Mouse (Mus musculus) heart, adult 2 months (tissue): Measurements from ENCODE around the gene Smpd2. TPM values are rescaled to one million over a fixed set of nuclear protein-coding genes. Genes with fewer than 3 reads are reported as not detected.

Experiments used
- DNase-seq, 2 experiments: peaks; one replicate each; pipeline ENCODE4 v3.0.0; 2021
- H3K27ac ChIP-seq: fragments of 200-600 bp; 2 replicates; pipeline ENCODE4 v1.8.1; 2022
- H3K27me3 ChIP-seq: fragments of 200-500 bp; 2 replicates; pipeline ENCODE4 v1.6.1; 2012; ENCODE audit warnings: mild to moderate bottlenecking, low read length, inconsistent platforms, mixed read lengths; ENCODE audit not compliant: control insufficient read depth, insufficient read depth
- H3K36me3 ChIP-seq: fragments of 200-500 bp; 2 replicates; pipeline ENCODE4 v1.6.1; 2012; ENCODE audit warnings: low read length, inconsistent platforms; ENCODE audit not compliant: control insufficient read depth, insufficient read depth
- H3K4me1 ChIP-seq: fragments of 200-500 bp; 2 replicates; pipeline ENCODE4 v1.6.1; 2011; ENCODE audit warnings: low read length; ENCODE audit not compliant: control insufficient read depth, insufficient read depth
- H3K4me3 ChIP-seq: fragments of 200-600 bp; 2 replicates; pipeline ENCODE4 v1.8.1; 2022
- H3K79me2 ChIP-seq: fragments of 200-500 bp; replicated peaks from 2 replicates; pipeline ENCODE4 v1.6.1; 2012; ENCODE audit warnings: mild to moderate bottlenecking, inconsistent platforms, low read length, moderate library complexity, mixed read lengths; ENCODE audit not compliant: control insufficient read depth, insufficient read depth
- H3K9ac ChIP-seq: fragments of 200-500 bp; 2 replicates; pipeline ENCODE4 v1.6.1; 2012; ENCODE audit warnings: low read depth, mild to moderate bottlenecking, control low read depth, inconsistent platforms, low read length, mixed read lengths
- CTCF ChIP-seq: fragments of 200-600 bp; IDR thresholded peaks from 2 replicates; pipeline ENCODE4 v1.8.1; 2022; ENCODE audit warnings: antibody characterized with exemption, mild to moderate bottlenecking, moderate library complexity
- EP300 ChIP-seq: fragments of 200-500 bp; IDR thresholded peaks from 2 replicates; pipeline ENCODE4 v1.6.1; 2011; ENCODE audit warnings: low read depth, low read length, control low read depth; ENCODE audit not compliant: insufficient read depth
- POLR2A ChIP-seq: fragments of 200-500 bp; IDR thresholded peaks from 2 replicates; pipeline ENCODE4 v1.6.1; 2011; ENCODE audit warnings: mild to moderate bottlenecking, low read depth, low read length, control low read depth; ENCODE audit not compliant: insufficient read depth
- WGBS: fragments of 180-500 bp; shearing (Covaris S2); methylation state at CpG from one replicate; pipeline ENCODE4 v1.1.7; 2018; 5-methylcytosine and 5-hydroxymethylcytosine counted together
- intact Hi-C: fragments of 180-260 bp; cut with DNase I; formaldehyde crosslinking; loops from one replicate; pipeline ENCODE4 v1.15.1; 2025
- polyA plus RNA-seq: library from polyadenylated mRNA; depleted of rRNA; stranded (reverse); fragments of >200 nt; gene quantifications from 2 replicates; pipeline ENCODE4 v1.2.3, GENCODE M21; 2012
- total RNA-seq, 2 experiments: library from RNA; stranded (reverse); gene quantifications; 2 replicates each; pipeline ENCODE4 v1.2.3; 2021

The Smpd2 gene
- total and polyA plus RNA-seq, 3 experiments: 31.8 to 60.8 (median 36.2) TPM

GRCm38 (mm10) chr10:41472962-41473481 is 17.1 kb downstream of the Smpd2 start:
- Histone ChIP-seq H3K36me3 (peaks cover 4% of the 10 kb centered on the region; the same call in 1 of the 2 replicates), H3K9ac (no peak overlapping the region), H3K4me1 (peaks cover 15% of the 10 kb centered on the region), H3K27ac (no peak overlapping the region), H3K79me2 (no peaks in the 10 kb centered on the region), H3K4me3 (no peak overlapping the region), H3K27me3 (no peaks in the 10 kb centered on the region)
- intact Hi-C loops: no loop called here
- no peak for TF ChIP-seq EP300
- no peak for TF ChIP-seq CTCF
- no peak for TF ChIP-seq POLR2A
- 75% methylated on average over 5 of the region's 5 CpGs for WGBS
- DNase-seq: no peak

GRCm38 (mm10) chr10:41472534-41472933 is 17.6 kb downstream of the Smpd2 start:
- no peak overlapping the region for H3K27ac ChIP-seq
- TF ChIP-seq POLR2A: no peak
- TF ChIP-seq CTCF: no peak
- TF ChIP-seq EP300: no peak
- H3K4me3 ChIP-seq: no peak overlapping the region
- H3K9ac ChIP-seq: no peak overlapping the region
- H3K36me3 ChIP-seq: peaks cover 4% of the 10 kb centered on the region; the same call in 1 of the 2 replicates
- no peaks in the 10 kb centered on the region for H3K27me3 ChIP-seq
- intact Hi-C loops: no loop called here
- H3K4me1 ChIP-seq: peaks cover 15% of the 10 kb centered on the region
- no peak for DNase-seq
- no peaks in the 10 kb centered on the region for H3K79me2 ChIP-seq

- no peaks in the 10 kb centered on the region for H3K79me2 ChIP-seq
- DNase-seq: no peak
- H3K36me3 ChIP-seq: peaks cover 4% of the 10 kb centered on the region; the same call in 1 of the 2 replicates
- TF ChIP-seq POLR2A: no peak
- TF ChIP-seq EP300: no peak
- no peak for TF ChIP-seq CTCF
- H3K27me3 ChIP-seq: no peaks in the 10 kb centered on the region
- intact Hi-C loops: no loop called here
- H3K4me1 ChIP-seq: peaks cover 11% of the 10 kb centered on the region
- 78% methylated on average over 3 of the region's 3 CpGs for WGBS
- no peak overlapping the region for H3K4me3 ChIP-seq
- H3K9ac ChIP-seq: no peak overlapping the region
- no peak overlapping the region for H3K27ac ChIP-seq
These were observed 19.5 kb downstream of the Smpd2 start for GRCm38 (mm10) chr10:41470693-41471092.

- Histone ChIP-seq H3K36me3 (no peaks in the 10 kb centered on the region), H3K27me3 (no peaks in the 10 kb centered on the region), H3K9ac (no peak overlapping the region), H3K4me1 (no peaks in the 10 kb centered on the region), H3K4me3 (no peak overlapping the region), H3K27ac (no peak overlapping the region), H3K79me2 (no peaks in the 10 kb centered on the region)
- 83% methylated on average over 6 of the region's 6 CpGs for WGBS
- TF ChIP-seq CTCF (no peak), POLR2A (no peak), EP300 (no peak)
- intact Hi-C loops: no loop called here
- no peak for DNase-seq
These were observed 22.8 kb downstream of the Smpd2 start for GRCm38 (mm10) chr10:41467325-41467724.

GRCm38 (mm10) chr10:41464401-41464955 is 25.7 kb downstream of the Smpd2 start:
- TF ChIP-seq CTCF (no peak), POLR2A (no peak), EP300 (no peak)
- no peaks in the 10 kb centered on the region for H3K36me3 ChIP-seq

GRCm38 (mm10) chr10:41461057-41461722 is 29.0 kb downstream of the Smpd2 start:
- intact Hi-C loops: no loop called here
- H3K27ac ChIP-seq: no peak overlapping the region
- no peaks in the 10 kb centered on the region for H3K36me3 ChIP-seq
- H3K9ac ChIP-seq: no peak overlapping the region
- TF ChIP-seq CTCF: no peak
- no peak for TF ChIP-seq POLR2A
- no peak for TF ChIP-seq EP300
- DNase-seq: no peak
- H3K4me3 ChIP-seq: no peak overlapping the region
- H3K27me3 ChIP-seq: no peaks in the 10 kb centered on the region
- H3K79me2 ChIP-seq: no peaks in the 10 kb centered on the region
- H3K4me1 ChIP-seq: no peaks in the 10 kb centered on the region; the same call in none of the 2 replicates
- 85% methylated on average over 3 of the region's 3 CpGs for WGBS

More at GRCm38 (mm10) chr10:41464401-41464955, 25.7 kb downstream of the Smpd2 start:
- no peaks in the 10 kb centered on the region; the same call in none of the 2 replicates for H3K4me1 ChIP-seq
- H3K27ac ChIP-seq: no peak overlapping the region
- no peaks in the 10 kb centered on the region for H3K79me2 ChIP-seq
- intact Hi-C loops: no loop called here
- DNase-seq: no peak
- no peak overlapping the region for H3K9ac ChIP-seq
- WGBS: 74% methylated on average over 15 of the region's 15 CpGs
- H3K4me3 ChIP-seq: no peak overlapping the region
- H3K27me3 ChIP-seq: no peaks in the 10 kb centered on the region
